ENCODE assay signal across 8 mouse cellular contexts in the genomic region with DNA sequence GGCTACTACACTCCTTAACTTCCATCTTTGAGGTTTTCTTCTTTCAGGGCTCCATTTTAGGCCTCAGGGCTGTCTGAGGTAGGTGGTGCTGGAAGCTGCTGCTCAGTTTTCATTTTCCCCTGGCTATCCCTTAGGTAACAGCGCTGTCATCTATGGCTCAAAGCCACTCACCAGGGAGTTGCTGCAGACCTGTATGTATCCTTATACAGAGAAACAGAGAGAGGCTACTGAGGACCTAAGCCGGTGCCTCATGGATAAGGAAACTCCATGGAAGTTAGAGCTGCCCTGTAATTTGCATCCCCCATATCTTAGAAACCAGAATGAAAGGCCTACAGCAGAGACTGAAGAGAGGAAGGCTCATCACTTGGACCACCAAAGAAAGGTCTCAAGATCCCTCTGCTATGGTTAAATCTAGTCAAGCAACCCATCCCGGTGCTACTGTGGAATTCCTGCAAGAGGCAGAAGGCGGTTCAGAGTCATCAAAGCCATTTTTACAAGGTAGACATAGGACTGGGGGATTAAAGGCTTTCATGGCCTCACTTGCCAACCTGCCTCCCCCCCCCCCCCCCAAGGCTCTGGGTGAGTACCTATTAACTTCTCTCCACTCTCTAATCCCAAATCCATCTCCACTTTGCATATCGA. TPM values are rescaled to one million over a fixed set of nuclear protein-coding genes. Genes with fewer than 3 reads are reported as not detected.
DNase-seq lines count a peak whose midpoint lies in the region; ATAC-seq and TF ChIP-seq lines count a peak whose summit lies in the region.

No protein-coding gene starts in this region.

- no peak for ATAC-seq in kidney, embryonic 15.5 days (replicated peaks; ENCODE audit: low FRiP score)
- no peak for ATAC-seq in hindbrain, embryonic 16.5 days
- ATAC-seq in CD4-positive, CD25-positive, alpha-beta regulatory T cell, adult 4 months: no peak

- H3K9ac ChIP-seq in kidney, embryonic 15.5 days: peak overlapping the region; percentile 78
- peak overlapping the region; percentile 91 for H3K9ac ChIP-seq in hindbrain, embryonic 16.5 days (ENCODE audit: low read depth, low read length)

- peaks cover 39% of the 10 kb centered on the region for H3K4me1 ChIP-seq in kidney, embryonic 15.5 days
- H3K4me1 ChIP-seq in embryonic facial prominence, embryonic 10.5 days: peaks cover 30% of the 10 kb centered on the region
- H3K4me1 ChIP-seq in hindbrain, embryonic 16.5 days (ENCODE audit: control insufficient read depth, insufficient read depth, low read depth, low read length): peaks cover 24% of the 10 kb centered on the region

- no peak for TF ChIP-seq POLR2A in myocyte (IDR thresholded peaks at IDR 0.05; ENCODE audit: insufficient read length, low read depth)

- H3K36me3 ChIP-seq in kidney, embryonic 15.5 days: peaks cover 23% of the 10 kb centered on the region
- peaks cover 25% of the 10 kb centered on the region for H3K36me3 ChIP-seq in embryonic facial prominence, embryonic 10.5 days (replicated peaks)
- peaks cover 14% of the 10 kb centered on the region for H3K36me3 ChIP-seq in hindbrain, embryonic 16.5 days (ENCODE audit: control insufficient read depth, insufficient read depth, low read length)
- H3K36me3 ChIP-seq in myocyte (ENCODE audit: control insufficient read depth, insufficient read depth): peaks cover 4% of the 10 kb centered on the region

- H3K79me2 ChIP-seq in myocyte (ENCODE audit: control insufficient read depth, insufficient read depth): peaks cover 13% of the 10 kb centered on the region

- 70% methylated on average over 5 of the region's 5 CpGs for WGBS in kidney, embryonic 15.5 days
- 78% methylated on average over 5 of the region's 5 CpGs for WGBS in embryonic facial prominence, embryonic 10.5 days
- 76% methylated on average over 5 of the region's 5 CpGs for WGBS in hindbrain, embryonic 16.5 days

- peak overlapping the region; percentile 78 for H3K4me3 ChIP-seq in kidney, embryonic 15.5 days (replicated peaks)
- peak overlapping the region; percentile 84 for H3K4me3 ChIP-seq in embryonic facial prominence, embryonic 10.5 days
- H3K4me3 ChIP-seq in hindbrain, embryonic 16.5 days (ENCODE audit: low read length): peak overlapping the region; percentile 70
- peak overlapping the region; percentile 50 for H3K4me3 ChIP-seq in myocyte

- H3K27ac ChIP-seq in kidney, embryonic 15.5 days: peak overlapping the region; percentile 93
- peak overlapping the region; percentile 92; the same call in 1 of the 2 replicates for H3K27ac ChIP-seq in embryonic facial prominence, embryonic 10.5 days (replicated peaks)
- H3K27ac ChIP-seq in hindbrain, embryonic 16.5 days (ENCODE audit: low read depth, low read length): no peak overlapping the region

- peak overlapping the region; percentile 86 for H3ac ChIP-seq in myocyte (ENCODE audit: control insufficient read depth, insufficient read length)

- DNase-seq in kidney, adult 9 months: no peak
- no peak for DNase-seq in embryonic facial prominence, embryonic 10.5 days (ENCODE audit: low spot score)
- no peak for DNase-seq in B cell, adult 2 months
- no peak for DNase-seq in natural killer cell, adult 2 months (ENCODE audit: low spot score in 2 of 2)

- no peaks in the 10 kb centered on the region for H3K9me3 ChIP-seq in kidney, embryonic 15.5 days (replicated peaks)
- no peaks in the 10 kb centered on the region for H3K9me3 ChIP-seq in embryonic facial prominence, embryonic 10.5 days
- H3K9me3 ChIP-seq in hindbrain, embryonic 16.5 days (ENCODE audit: control insufficient read depth, low read length): no peaks in the 10 kb centered on the region

- H3K4me2 ChIP-seq in kidney, embryonic 15.5 days: peak overlapping the region; percentile 96
- peak overlapping the region; percentile 96 for H3K4me2 ChIP-seq in hindbrain, embryonic 16.5 days (ENCODE audit: low read length)
- peak overlapping the region; percentile 89 for H3K4me2 ChIP-seq in myocyte (ENCODE audit: low read depth)

- no peaks in the 10 kb centered on the region for H3K27me3 ChIP-seq in kidney, embryonic 15.5 days
- H3K27me3 ChIP-seq in embryonic facial prominence, embryonic 10.5 days (replicated peaks; ENCODE audit: low read depth, poor library complexity, severe bottlenecking): no peaks in the 10 kb centered on the region
- H3K27me3 ChIP-seq in hindbrain, embryonic 16.5 days (replicated peaks; ENCODE audit: control insufficient read depth, insufficient read depth, low read length): no peaks in the 10 kb centered on the region
- H3K27me3 ChIP-seq in myocyte (ENCODE audit: control insufficient read depth, insufficient read depth, insufficient read length): no peaks in the 10 kb centered on the region

TF ChIP-seq in myocyte, 11 proteins besides CTCF, POLR2A, EP300 and RAD21:
- TF ChIP-seq MYOD1 (IDR thresholded peaks at IDR 0.05; ENCODE audit: control insufficient read depth in 1 of 3, insufficient read length in 2 of 3, low read depth in 2 of 3) (no peak), TCF3 (IDR thresholded peaks at IDR 0.05; ENCODE audit: insufficient read length, low read depth) (no peak), SRF (IDR thresholded peaks at IDR 0.05; ENCODE audit: control insufficient read depth, insufficient read length, low read depth) (no peak), TCF12 (IDR thresholded peaks at IDR 0.05; ENCODE audit: insufficient read depth, poor library complexity, severe bottlenecking) (no peak), MAX (IDR thresholded peaks at IDR 0.05; ENCODE audit: low read depth) (no peak), REST (IDR thresholded peaks at IDR 0.05; ENCODE audit: insufficient read depth, insufficient read length) (no peak), USF1 (IDR thresholded peaks at IDR 0.05; ENCODE audit: low read depth) (no peak)

RNA-seq across cellular contexts. Expression of gene Uckl1, which starts 4.4 kb away (rescaled TPM):
- 50.7 and 59.0 TPM in 2 replicates for polyA plus RNA-seq in kidney, embryonic 15.5 days (2015; fragmentation: Nextera tagmentation; extraction: Ambion mirVana)
- 41.1 and 41.3 TPM in 2 replicates for polyA plus RNA-seq in embryonic facial prominence, embryonic 10.5 days (2016; fragmentation: Nextera tagmentation; extraction: Ambion mirVana)
- polyA plus RNA-seq in hindbrain, embryonic 16.5 days (2015; fragmentation: Nextera tagmentation; extraction: Ambion mirVana): 58.5 and 59.4 TPM in 2 replicates
- 53.4 TPM for polyA plus RNA-seq in myocyte (2012; fragmentation: generic; extraction: Trizol)
- 100 to 1,000 TPM; 178 to 280 TPM for polyA plus RNA-seq in CD4-positive, CD25-positive, alpha-beta regulatory T cell, adult 4 months (2017; shearing (Covaris generic))

RNA-seq across cellular contexts. Expression of gene Prpf6, which starts 11.4 kb away (rescaled TPM):
- 67.4 and 69.5 TPM in 2 replicates for polyA plus RNA-seq in kidney, embryonic 15.5 days (2015; fragmentation: Nextera tagmentation; extraction: Ambion mirVana)
- polyA plus RNA-seq in embryonic facial prominence, embryonic 10.5 days (2016; fragmentation: Nextera tagmentation; extraction: Ambion mirVana): 77.2 and 82.6 TPM in 2 replicates
- 57.3 and 63.6 TPM in 2 replicates for polyA plus RNA-seq in hindbrain, embryonic 16.5 days (2015; fragmentation: Nextera tagmentation; extraction: Ambion mirVana)
- polyA plus RNA-seq in myocyte (2012; fragmentation: generic; extraction: Trizol): 46.0 TPM
- 100 to 1,000 TPM in 1 of 2 experiments, 10 to 100 TPM in 1; 86.8 to 115 TPM for polyA plus RNA-seq in CD4-positive, CD25-positive, alpha-beta regulatory T cell, adult 4 months (2017; shearing (Covaris generic))

RNA-seq across cellular contexts. Expression of gene Zfp512b, which starts 12.4 kb away (rescaled TPM):
- 43.1 and 51.6 TPM in 2 replicates for polyA plus RNA-seq in kidney, embryonic 15.5 days (2015; fragmentation: Nextera tagmentation; extraction: Ambion mirVana)
- polyA plus RNA-seq in embryonic facial prominence, embryonic 10.5 days (2016; fragmentation: Nextera tagmentation; extraction: Ambion mirVana): 56.0 and 59.1 TPM in 2 replicates
- polyA plus RNA-seq in hindbrain, embryonic 16.5 days (2015; fragmentation: Nextera tagmentation; extraction: Ambion mirVana): 44.9 and 65.1 TPM in 2 replicates
- polyA plus RNA-seq in myocyte (2012; fragmentation: generic; extraction: Trizol): 7.0 TPM
- 10 to 100 TPM; 19.0 to 45.0 TPM for polyA plus RNA-seq in CD4-positive, CD25-positive, alpha-beta regulatory T cell, adult 4 months (2017; shearing (Covaris generic))

RNA-seq across cellular contexts. Expression of gene Samd10, which starts 18.8 kb away (rescaled TPM):
- 24.6 and 26.3 TPM in 2 replicates for polyA plus RNA-seq in kidney, embryonic 15.5 days (2015; fragmentation: Nextera tagmentation; extraction: Ambion mirVana)
- polyA plus RNA-seq in embryonic facial prominence, embryonic 10.5 days (2016; fragmentation: Nextera tagmentation; extraction: Ambion mirVana): 24.9 and 25.5 TPM in 2 replicates
- 192 and 201 TPM in 2 replicates for polyA plus RNA-seq in hindbrain, embryonic 16.5 days (2015; fragmentation: Nextera tagmentation; extraction: Ambion mirVana)
- polyA plus RNA-seq in myocyte (2012; fragmentation: generic; extraction: Trizol): 0.67 TPM
- 1 to 10 TPM; 5.9 to 7.1 TPM for polyA plus RNA-seq in CD4-positive, CD25-positive, alpha-beta regulatory T cell, adult 4 months (2017; shearing (Covaris generic))

RNA-seq across cellular contexts. Expression of gene Dnajc5, which starts 60.0 kb away (rescaled TPM):
- 84.4 and 88.6 TPM in 2 replicates for polyA plus RNA-seq in kidney, embryonic 15.5 days (2015; fragmentation: Nextera tagmentation; extraction: Ambion mirVana)
- polyA plus RNA-seq in embryonic facial prominence, embryonic 10.5 days (2016; fragmentation: Nextera tagmentation; extraction: Ambion mirVana): 93.3 and 93.4 TPM in 2 replicates
- 284 and 286 TPM in 2 replicates for polyA plus RNA-seq in hindbrain, embryonic 16.5 days (2015; fragmentation: Nextera tagmentation; extraction: Ambion mirVana)
- 67.7 TPM for polyA plus RNA-seq in myocyte (2012; fragmentation: generic; extraction: Trizol)
- polyA plus RNA-seq in CD4-positive, CD25-positive, alpha-beta regulatory T cell, adult 4 months (2017; shearing (Covaris generic)): 10 to 100 TPM; 39.4 to 46.7 TPM
